Mouse (Mus musculus) midbrain, embryonic 10.5 days (tissue): Measurements from ENCODE around the gene Vcl. TPM values are rescaled to one million over a fixed set of nuclear protein-coding genes. Genes with fewer than 3 reads are reported as not detected.

Experiments used
- polyA plus RNA-seq: library from polyadenylated mRNA; unstranded; fragments of >200 nt; fragmentation: Nextera tagmentation; extraction: Ambion mirVana; gene quantifications from 2 replicates; pipeline ENCODE4 v1.2.1, GENCODE M21; 2016

Vcl gene
- polyA plus RNA-seq, 1 experiment from 2014 or later = 30.1 TPM

Other genes with a start within 250 kb of the Vcl start
- 18.3 and 21.4 TPM in 2 replicates for gene Fut11, start 234.4 kb upstream of the Vcl start, polyA plus RNA-seq
- 242 and 277 TPM in 2 replicates for gene Chchd1, start 226.4 kb upstream of the Vcl start, polyA plus RNA-seq
- gene Zswim8, start 221.8 kb upstream of the Vcl start, polyA plus RNA-seq = 26.1 and 34.4 TPM in 2 replicates
- 24.0 and 26.2 TPM in 2 replicates for gene Ndst2, start 194.8 kb upstream of the Vcl start, polyA plus RNA-seq
- 41.8 and 42.8 TPM in 2 replicates for gene Camk2g, start 135.3 kb upstream of the Vcl start, polyA plus RNA-seq
- 0.49 and 0.70 TPM in 2 replicates for gene Plau, start 92.7 kb upstream of the Vcl start, polyA plus RNA-seq
- 108 and 122 TPM in 2 replicates for gene Ap3m1, start 123.1 kb downstream of the Vcl start, polyA plus RNA-seq
- gene Adk, start 123.2 kb downstream of the Vcl start, polyA plus RNA-seq = 122 and 153 TPM in 2 replicates